Mouse (Mus musculus) adrenal gland, postnatal 4 days (tissue): ENCODE results near the gene Tcaf2. TPM values are rescaled to one million over a fixed set of nuclear protein-coding genes. Genes with fewer than 3 reads are reported as not detected.
A peak's percentile ranks its signal among the peaks of the same experiment; 100 is the strongest.

Experiments used
- DNase-seq, 2 experiments: peaks; one replicate each; pipeline ENCODE4 v3.0.0; 2021 to 2022; ENCODE audit warnings: low spot score in 2 of 2, mixed read lengths in 2 of 2
- long read RNA-seq, 2 experiments: library from polyadenylated mRNA; stranded (forward); transcript quantifications; one replicate each; pipeline ENCODE4 v2.0.0; 2021
- total RNA-seq, 2 experiments: library from RNA; stranded (reverse); gene quantifications; 2 replicates each; pipeline ENCODE4 v1.2.3; 2021

The Tcaf2 gene
- total RNA-seq = 10 to 100 TPM in 1 of 2 experiments, 1 to 10 TPM in 1; 8.1 to 10.4 TPM
- long read RNA-seq, experiment 1 = 0 reads
- long read RNA-seq, experiment 2, partial matches to known transcripts = 3 of 3 reads
- long read RNA-seq, experiment 2, other reads (novel, unspliced or antisense) = 0 of 3 reads

- peak; percentile 47 to 74 for DNase-seq
These were observed at the start of gene Tcaf2 for GRCm38 (mm10) chr6:42644912-42645549. Gene Tcaf2, minus strand, starts transcription at chr6:42645254.

- DNase-seq = peak; percentile 40 to 51
These were observed 47.6 kb upstream of the Tcaf2 start for GRCm38 (mm10) chr6:42692517-42693190.

- peak; percentile 41 to 65 for DNase-seq
These were observed 47.1 kb upstream of the Tcaf2 start for GRCm38 (mm10) chr6:42692154-42692516.

- DNase-seq = no peak
These were observed 44.7 kb upstream of the Tcaf2 start for GRCm38 (mm10) chr6:42689761-42690160.

GRCm38 (mm10) chr6:42687907-42688306, 42.9 kb upstream of the Tcaf2 start:
- DNase-seq = no peak

GRCm38 (mm10) chr6:42680077-42680476, 35.0 kb upstream of the Tcaf2 start:
- DNase-seq = no peak

GRCm38 (mm10) chr6:42676011-42676410, 31.0 kb upstream of the Tcaf2 start:
- no peak for DNase-seq

- DNase-seq = no peak
These were observed 26.7 kb upstream of the Tcaf2 start for GRCm38 (mm10) chr6:42671767-42672166.

- DNase-seq = no peak
These were observed 22.7 kb upstream of the Tcaf2 start for GRCm38 (mm10) chr6:42667722-42668121.

- no peak for DNase-seq
These were observed 16.7 kb upstream of the Tcaf2 start for GRCm38 (mm10) chr6:42661739-42662138.

GRCm38 (mm10) chr6:42634393-42634792, 10.7 kb downstream of the Tcaf2 start:
- DNase-seq = no peak

- DNase-seq = no peak
These were observed 13.7 kb downstream of the Tcaf2 start for GRCm38 (mm10) chr6:42631395-42631794.

GRCm38 (mm10) chr6:42616904-42617303, 28.1 kb downstream of the Tcaf2 start:
- DNase-seq = no peak

- no peak for DNase-seq
These were observed 32.8 kb downstream of the Tcaf2 start for GRCm38 (mm10) chr6:42612218-42612617.

GRCm38 (mm10) chr6:42610954-42611522, 34.0 kb downstream of the Tcaf2 start:
- no peak for DNase-seq

GRCm38 (mm10) chr6:42597592-42597991, 47.5 kb downstream of the Tcaf2 start, which contains the start of gene Tcaf3:
Gene Tcaf3, minus strand, starts transcription at chr6:42597692.
- no peak for DNase-seq

GRCm38 (mm10) chr6:42593138-42593882, 51.7 kb downstream of the Tcaf2 start:
- DNase-seq = no peak

- no peak for DNase-seq
These were observed 58.5 kb downstream of the Tcaf2 start for GRCm38 (mm10) chr6:42586569-42586968.

- peak; percentile 26 to 34 for DNase-seq
These were observed 61.6 kb downstream of the Tcaf2 start for GRCm38 (mm10) chr6:42583488-42583872.

- DNase-seq = no peak
These were observed 62.1 kb downstream of the Tcaf2 start for GRCm38 (mm10) chr6:42582741-42583487.

- DNase-seq = no peak
These were observed 66.4 kb downstream of the Tcaf2 start for GRCm38 (mm10) chr6:42578678-42579077.
